Mouse (Mus musculus) liver, embryonic 11.5 days (tissue): ENCODE measurements around the gene Vdac1. TPM values are rescaled to one million over a fixed set of nuclear protein-coding genes. Genes with fewer than 3 reads are reported as not detected.

ENCODE experiments used
- ATAC-seq: fragments of 200-750 bp; cut with Nextera tagmentation; replicated peaks from 2 replicates; pipeline ENCODE4 v1.8.0; 2017; ENCODE audit warnings: moderate number of reproducible peaks, mild to moderate bottlenecking, moderate TSS enrichment, moderate library complexity; ENCODE audit not compliant: low FRiP score
- DNase-seq: peaks from one replicate; pipeline ENCODE4 v3.0.0-alpha.2; 2017; ENCODE audit warnings: low spot score
- H3K27ac ChIP-seq: fragments of 300-500 bp; sonication (generic); 2 replicates; pipeline ENCODE4 v1.5.1; 2014; ENCODE audit warnings: mild to moderate bottlenecking, low read depth, low read length, control low read depth
- H3K27me3 ChIP-seq: fragments of 300-500 bp; sonication (generic); replicated peaks from 2 replicates; pipeline ENCODE4 v1.6.1; 2014; ENCODE audit warnings: low read length, mixed read lengths; ENCODE audit not compliant: control insufficient read depth, insufficient read depth
- H3K36me3 ChIP-seq: fragments of 300-500 bp; sonication (generic); 2 replicates; pipeline ENCODE4 v1.6.1; 2014; ENCODE audit warnings: mild to moderate bottlenecking, low read length, moderate library complexity, mixed read lengths; ENCODE audit not compliant: control insufficient read depth, insufficient read depth
- H3K4me1 ChIP-seq: fragments of 300-500 bp; sonication (generic); replicated peaks from 2 replicates; pipeline ENCODE4 v1.6.1; 2014; ENCODE audit warnings: low read length, mixed read lengths; ENCODE audit not compliant: control insufficient read depth, insufficient read depth
- H3K4me2 ChIP-seq: fragments of 300-500 bp; sonication (generic); 2 replicates; pipeline ENCODE4 v1.6.1; 2014; ENCODE audit warnings: mild to moderate bottlenecking, control low read depth, moderate library complexity
- H3K4me3 ChIP-seq: fragments of 300-500 bp; sonication (generic); 2 replicates; pipeline ENCODE4 v1.5.1; 2014; ENCODE audit warnings: low read depth, low read length, control low read depth
- H3K9ac ChIP-seq: fragments of 300-500 bp; sonication (generic); 2 replicates; pipeline ENCODE4 v1.6.1; 2014; ENCODE audit warnings: low read depth, low read length, control low read depth
- H3K9me3 ChIP-seq: fragments of 300-500 bp; sonication (generic); 2 replicates; pipeline ENCODE4 v1.6.1; 2016; ENCODE audit warnings: low read length, inconsistent platforms, mixed read lengths; ENCODE audit not compliant: control insufficient read depth
- WGBS: fragments of 180-500 bp; shearing (Covaris S2); extraction: QIAGEN DNeasy Blood & Tissue Kit; methylation state at CpG from one replicate; pipeline ENCODE4 v1.1.7; 2014; 5-methylcytosine and 5-hydroxymethylcytosine counted together
- polyA plus RNA-seq: library from polyadenylated mRNA; unstranded; fragments of >200 nt; fragmentation: Nextera tagmentation; extraction: Ambion mirVana; gene quantifications from 2 replicates; pipeline ENCODE4 v1.2.1, GENCODE M21; 2014

The Vdac1 gene
- polyA plus RNA-seq, 1 experiment from 2014 or later = 228 TPM

DNA sequence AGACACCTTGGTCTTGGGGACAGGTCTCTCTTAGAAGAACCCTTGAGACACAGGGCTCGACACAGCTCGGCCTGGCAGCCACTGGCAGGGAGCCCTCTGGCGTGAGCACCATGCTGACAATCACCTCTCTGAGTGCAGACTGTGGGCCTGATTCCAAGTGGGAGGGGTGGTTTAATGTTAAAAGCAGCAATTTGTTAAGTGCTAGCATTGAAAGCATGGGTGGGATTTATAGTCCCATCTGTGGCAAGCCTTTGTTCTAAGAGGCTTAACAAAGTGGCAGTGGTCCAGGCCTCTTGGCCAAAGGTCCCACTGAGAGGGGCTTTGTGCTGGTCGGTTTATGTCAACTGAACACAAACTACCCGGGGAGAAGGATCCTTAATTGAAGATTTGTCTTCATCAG is 70.9 kb downstream of the Vdac1 start:
- Histone ChIP-seq H3K4me3 (no peak overlapping the region), H3K27ac (no peak overlapping the region), H3K4me2 (no peak overlapping the region), H3K27me3 (0 out of 2 replicates have a peak, but pooled peaks cover under 1% of the 10 kb centered on the region), H3K9me3 (no peaks in the 10 kb centered on the region), H3K9ac (no peak overlapping the region), H3K36me3 (no peaks in the 10 kb centered on the region), H3K4me1 (no peaks in the 10 kb centered on the region)
- DNase-seq = no peak
- no peak for ATAC-seq
- 70% methylated on average over 5 of the region's 5 CpGs for WGBS

DNA sequence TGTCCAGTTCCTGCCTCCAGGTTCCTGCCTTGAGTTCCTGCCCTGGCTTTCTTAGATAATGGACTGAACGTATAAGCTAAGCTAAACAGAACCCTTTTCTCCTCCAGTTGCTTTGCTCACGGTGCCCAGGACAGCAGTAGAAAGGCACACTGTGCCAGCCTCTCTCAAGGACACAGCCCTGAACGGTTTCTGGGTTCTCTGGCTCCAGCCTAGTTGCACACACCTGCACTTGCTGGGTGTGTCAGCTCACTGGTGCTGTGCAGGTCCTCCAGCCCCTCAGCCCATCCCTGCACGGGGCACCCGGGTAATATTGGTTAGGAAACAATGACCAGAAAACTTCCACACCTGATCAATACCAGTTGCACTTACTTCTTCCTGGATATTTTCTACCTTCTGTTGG is 71.5 kb downstream of the Vdac1 start:
- DNase-seq (no peak), ATAC-seq (no peak)
- H3K36me3 ChIP-seq = no peaks in the 10 kb centered on the region
- 83% methylated on average over 5 of the region's 5 CpGs for WGBS
- H3K4me3 ChIP-seq = no peak overlapping the region
- no peak overlapping the region for H3K27ac ChIP-seq
- no peak overlapping the region for H3K9ac ChIP-seq
- H3K27me3 ChIP-seq = peaks cover 6% of the 10 kb centered on the region; the same call in 1 of the 2 replicates
- no peaks in the 10 kb centered on the region for H3K9me3 ChIP-seq
- H3K4me2 ChIP-seq = no peak overlapping the region
- no peaks in the 10 kb centered on the region for H3K4me1 ChIP-seq

DNA sequence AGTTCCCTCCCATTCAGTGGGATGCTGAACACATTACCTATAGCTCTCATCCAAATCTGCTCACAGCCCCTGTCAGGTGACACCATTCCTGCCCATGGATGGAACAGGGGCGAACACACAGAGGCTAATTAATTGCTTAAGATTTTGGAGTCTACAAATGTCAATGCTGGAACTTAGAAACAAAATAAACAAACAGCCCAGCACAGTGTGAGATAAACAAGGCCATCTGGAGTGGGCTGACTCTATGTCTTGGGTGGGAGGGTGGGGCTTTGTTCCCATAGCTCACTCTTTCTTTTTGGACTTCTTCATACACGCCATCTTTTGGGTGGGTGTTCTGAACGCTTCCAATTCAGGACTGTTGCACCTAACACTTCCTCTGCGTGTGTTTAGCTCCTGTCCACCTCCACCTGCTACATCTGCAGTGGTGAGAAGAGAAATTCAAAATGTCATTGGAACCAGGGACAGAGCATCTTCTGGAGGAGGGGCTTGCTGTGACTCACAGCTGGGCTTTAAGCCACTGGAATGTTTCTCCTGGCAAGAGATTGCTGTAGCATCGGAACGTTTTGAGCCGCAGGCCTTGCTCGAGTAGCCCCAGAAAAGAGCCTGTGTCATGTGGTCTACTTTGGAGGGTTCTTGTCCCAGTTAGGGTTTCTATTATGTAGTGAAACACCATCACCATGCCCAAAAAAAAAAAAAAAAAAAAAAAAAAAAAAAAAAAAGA is 72.6 kb downstream of the Vdac1 start:
- Histone ChIP-seq H3K4me2 (no peak overlapping the region), H3K4me1 (no peaks in the 10 kb centered on the region), H3K27me3 (peaks cover 6% of the 10 kb centered on the region; the same call in 1 of the 2 replicates), H3K9ac (no peak overlapping the region), H3K36me3 (no peaks in the 10 kb centered on the region), H3K4me3 (no peak overlapping the region), H3K9me3 (no peaks in the 10 kb centered on the region), H3K27ac (no peak overlapping the region)
- DNase-seq = no peak
- WGBS = 85% methylated on average over 8 of the region's 8 CpGs
- ATAC-seq = no peak

DNA sequence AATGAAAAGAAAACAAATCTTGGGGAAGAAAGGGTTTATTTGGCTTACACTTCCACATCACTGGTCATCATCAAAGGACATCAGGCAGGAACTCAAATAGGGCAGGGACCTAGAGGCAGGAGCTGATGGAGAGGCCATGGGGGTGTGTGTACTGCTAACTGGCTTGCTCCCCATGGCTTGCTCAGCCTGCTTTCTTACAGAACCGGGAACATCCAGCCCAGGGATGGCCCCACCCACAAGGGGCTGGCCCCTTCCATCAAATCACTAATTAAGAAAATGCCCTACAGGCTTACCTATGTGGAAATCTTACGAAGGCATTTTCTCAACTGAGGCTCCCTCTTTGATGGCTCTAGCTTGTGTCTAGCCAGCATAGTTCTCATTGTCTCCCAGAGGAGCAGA is 73.1 kb downstream of the Vdac1 start:
- Histone ChIP-seq H3K9me3 (no peaks in the 10 kb centered on the region), H3K4me2 (no peak overlapping the region)
- no peak for ATAC-seq

DNA sequence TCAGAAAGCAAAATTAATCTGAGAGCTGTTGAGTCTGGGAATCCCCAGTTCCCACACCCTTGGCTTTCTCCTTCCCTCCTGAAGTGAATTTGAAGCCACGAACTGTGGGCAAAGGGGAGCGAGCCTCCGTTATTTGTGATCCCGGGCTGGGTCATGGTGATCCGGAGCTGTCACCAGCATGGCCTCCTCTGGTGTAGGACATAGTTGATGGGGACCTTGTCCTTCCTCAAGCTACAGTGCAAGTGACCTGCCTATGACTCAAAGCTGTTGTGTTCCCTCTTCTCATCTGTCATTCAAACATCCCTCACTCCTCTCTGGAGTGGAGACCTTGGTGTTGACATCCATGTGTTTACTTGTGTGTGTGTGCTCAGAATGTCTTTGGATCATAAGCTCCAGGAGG is 74.8 kb downstream of the Vdac1 start:
- H3K4me1 ChIP-seq = no peaks in the 10 kb centered on the region
- H3K4me2 ChIP-seq = no peak overlapping the region
- DNase-seq = no peak
- 86% methylated on average over 5 of the region's 5 CpGs for WGBS
- H3K27ac ChIP-seq = no peak overlapping the region
- H3K36me3 ChIP-seq = no peaks in the 10 kb centered on the region
- no peaks in the 10 kb centered on the region for H3K9me3 ChIP-seq
- no peak overlapping the region for H3K9ac ChIP-seq
- H3K4me3 ChIP-seq = no peak overlapping the region
- ATAC-seq = no peak
- H3K27me3 ChIP-seq = peaks cover 6% of the 10 kb centered on the region; the same call in 1 of the 2 replicates

More for the DNA sequence above, 73.1 kb downstream of the Vdac1 start:
- H3K9ac ChIP-seq = no peak overlapping the region
- H3K27me3 ChIP-seq = peaks cover 6% of the 10 kb centered on the region; the same call in 1 of the 2 replicates
- DNase-seq = no peak
- 54% methylated on average over 2 of the region's 2 CpGs for WGBS
- no peak overlapping the region for H3K27ac ChIP-seq
- no peaks in the 10 kb centered on the region for H3K4me1 ChIP-seq
- no peak overlapping the region for H3K4me3 ChIP-seq
- no peaks in the 10 kb centered on the region for H3K36me3 ChIP-seq

GRCm38 (mm10) chr11:52437123-52437522 is 76.5 kb downstream of the Vdac1 start:
- Histone ChIP-seq H3K4me3 (no peak overlapping the region), H3K36me3 (no peaks in the 10 kb centered on the region), H3K27me3 (peaks cover 6% of the 10 kb centered on the region; the same call in 1 of the 2 replicates), H3K4me1 (no peaks in the 10 kb centered on the region), H3K4me2 (no peak overlapping the region), H3K9me3 (no peaks in the 10 kb centered on the region), H3K9ac (no peak overlapping the region), H3K27ac (no peak overlapping the region)
- DNase-seq (no peak), ATAC-seq (no peak)
- WGBS = 23% methylated on average over 10 of the region's 10 CpGs

Other genes with a start within 250 kb of the Vdac1 start
- gene Olfr1373, start 215.3 kb upstream of the Vdac1 start, polyA plus RNA-seq = not detected in 2 replicates
- gene Olfr1371, start 146.9 kb upstream of the Vdac1 start, polyA plus RNA-seq = not detected in 2 replicates
- 503 and 546 TPM in 2 replicates for gene Skp1a, start 128.9 kb upstream of the Vdac1 start, polyA plus RNA-seq
- gene Tcf7, start 77.8 kb upstream of the Vdac1 start, polyA plus RNA-seq = 6.6 and 6.8 TPM in 2 replicates
- gene 9530068E07Rik, start 35.6 kb downstream of the Vdac1 start, polyA plus RNA-seq = 124 and 141 TPM in 2 replicates